Mouse (Mus musculus): Measurements from ENCODE around the gene Eif4b. TPM values are rescaled to one million over a fixed set of nuclear protein-coding genes. Genes with fewer than 3 reads are reported as not detected.
A peak's percentile ranks its signal among the peaks of the same experiment; 100 is the strongest.

Gene Eif4b
- polyA plus RNA-seq (2015; fragmentation: Nextera tagmentation; extraction: Ambion mirVana), result 118 and 121 TPM in 2 replicates

GRCm38 (mm10) chr15:102073559-102074069 lies at the start of gene Eif4b:
Gene Eif4b, plus strand, starts transcription at chr15:102073773.
- peak; percentile 94 for ATAC-seq (ENCODE audit: borderline replicate concordance, extremely low read depth, low FRiP score, low TSS enrichment)
- peaks cover 32% of the 10 kb centered on the region for H3K4me1 ChIP-seq
- no peaks in the 10 kb centered on the region for H3K27me3 ChIP-seq
- H3K4me3 ChIP-seq, result peak within 1 kb of the TSS; percentile 98
- H3K4me2 ChIP-seq, result peak within 1 kb of the TSS; percentile 80
- no peaks in the 10 kb centered on the region for H3K9me3 ChIP-seq
- peak within 1 kb of the TSS; percentile 99 for H3K9ac ChIP-seq
- under 1% methylated on average over 58 of the region's 58 CpGs for WGBS
- no peaks in the 10 kb centered on the region for H3K36me3 ChIP-seq
- peak within 1 kb of the TSS; percentile 96 for H3K27ac ChIP-seq

- peaks cover 50% of the 10 kb centered on the region for H3K4me1 ChIP-seq
- H3K4me3 ChIP-seq, result no peak overlapping the region
- H3K27ac ChIP-seq, result peak overlapping the region; percentile 92
- no peak overlapping the region for H3K9ac ChIP-seq
- peaks cover 20% of the 10 kb centered on the region for H3K27me3 ChIP-seq
- no peaks in the 10 kb centered on the region for H3K9me3 ChIP-seq
- H3K36me3 ChIP-seq, result no peaks in the 10 kb centered on the region
- no peak overlapping the region for H3K4me2 ChIP-seq
- ATAC-seq (ENCODE audit: borderline replicate concordance, extremely low read depth, low FRiP score, low TSS enrichment), result no peak
- 37% methylated on average over 8 of the region's 8 CpGs for WGBS
Observed at GRCm38 (mm10) chr15:102023888-102024287, 49.7 kb upstream of the Eif4b start.

- Histone ChIP-seq H3K27me3 (peaks cover 20% of the 10 kb centered on the region), H3K9ac (peak overlapping the region; percentile 20; the same call in 1 of the 2 replicates), H3K4me2 (peak overlapping the region; percentile 46), H3K27ac (peak overlapping the region; percentile 92), H3K4me1 (peaks cover 50% of the 10 kb centered on the region), H3K36me3 (no peaks in the 10 kb centered on the region), H3K9me3 (no peaks in the 10 kb centered on the region), H3K4me3 (peak overlapping the region; percentile 7)
- 7% methylated on average over 22 of the region's 22 CpGs for WGBS
- peak; percentile 35; the same call in 1 of the 2 replicates for ATAC-seq (ENCODE audit: borderline replicate concordance, extremely low read depth, low FRiP score, low TSS enrichment)
Observed at GRCm38 (mm10) chr15:102025136-102025872, 48.3 kb upstream of the Eif4b start.

- H3K36me3 ChIP-seq, result 0 out of 2 replicates have a peak, but pooled peaks cover 3% of the 10 kb centered on the region
- peak overlapping the region; percentile 8; the same call in 1 of the 2 replicates for H3K4me2 ChIP-seq
Observed at GRCm38 (mm10) chr15:102026430-102026829, 47.1 kb upstream of the Eif4b start.

GRCm38 (mm10) chr15:102028040-102028439 lies 45.5 kb upstream of the Eif4b start, which contains the start of gene Krt18:
Gene Krt18, plus strand, starts transcription at chr15:102028180.
- H3K9me3 ChIP-seq, result no peaks in the 10 kb centered on the region
- ATAC-seq (ENCODE audit: borderline replicate concordance, extremely low read depth, low FRiP score, low TSS enrichment), result no peak
- 2% methylated on average over 28 of the region's 28 CpGs for WGBS
- peak within 1 kb of the TSS; percentile 50 for H3K4me3 ChIP-seq
- H3K4me2 ChIP-seq, result peak within 1 kb of the TSS; percentile 52
- H3K27me3 ChIP-seq, result peaks cover 20% of the 10 kb centered on the region
- peaks cover 46% of the 10 kb centered on the region for H3K4me1 ChIP-seq
- H3K36me3 ChIP-seq, result 0 out of 2 replicates have a peak, but pooled peaks cover 3% of the 10 kb centered on the region
- H3K9ac ChIP-seq, result peak within 1 kb of the TSS; percentile 57
- H3K27ac ChIP-seq, result peak within 1 kb of the TSS; percentile 92

More at GRCm38 (mm10) chr15:102026430-102026829, 47.1 kb upstream of the Eif4b start:
- WGBS, result 13% methylated on average over 12 of the region's 12 CpGs
- Histone ChIP-seq H3K27ac (peak overlapping the region; percentile 92; the same call in 1 of the 2 replicates), H3K27me3 (peaks cover 20% of the 10 kb centered on the region), H3K9ac (no peak overlapping the region), H3K4me3 (no peak overlapping the region), H3K4me1 (peaks cover 50% of the 10 kb centered on the region), H3K9me3 (no peaks in the 10 kb centered on the region)
- ATAC-seq (ENCODE audit: borderline replicate concordance, extremely low read depth, low FRiP score, low TSS enrichment), result no peak

GRCm38 (mm10) chr15:102034121-102035053 lies 39.2 kb upstream of the Eif4b start:
- WGBS, result 53% methylated on average over 16 of the region's 16 CpGs
- H3K4me3 ChIP-seq, result no peak overlapping the region
- no peak overlapping the region for H3K9ac ChIP-seq
- H3K4me1 ChIP-seq, result no peaks in the 10 kb centered on the region; the same call in 1 of the 2 replicates
- no peak for ATAC-seq (ENCODE audit: borderline replicate concordance, extremely low read depth, low FRiP score, low TSS enrichment)
- H3K27ac ChIP-seq, result no peak overlapping the region
- H3K4me2 ChIP-seq, result no peak overlapping the region
- 0 out of 2 replicates have a peak, but pooled peaks cover 3% of the 10 kb centered on the region for H3K36me3 ChIP-seq
- no peaks in the 10 kb centered on the region for H3K27me3 ChIP-seq
- H3K9me3 ChIP-seq, result no peaks in the 10 kb centered on the region

GRCm38 (mm10) chr15:102040277-102040676 lies 33.3 kb upstream of the Eif4b start:
- H3K9ac ChIP-seq, result no peak overlapping the region

GRCm38 (mm10) chr15:102041951-102042350 lies 31.6 kb upstream of the Eif4b start:
- ATAC-seq (ENCODE audit: borderline replicate concordance, extremely low read depth, low FRiP score, low TSS enrichment), result no peak

More at GRCm38 (mm10) chr15:102040277-102040676, 33.3 kb upstream of the Eif4b start:
- 46% methylated on average over 4 of the region's 4 CpGs for WGBS
- Histone ChIP-seq H3K4me1 (peaks cover 12% of the 10 kb centered on the region), H3K27me3 (0 out of 2 replicates have a peak, but pooled peaks cover 3% of the 10 kb centered on the region), H3K4me2 (no peak overlapping the region), H3K27ac (no peak overlapping the region), H3K4me3 (no peak overlapping the region), H3K36me3 (no peaks in the 10 kb centered on the region), H3K9me3 (no peaks in the 10 kb centered on the region)
- no peak for ATAC-seq (ENCODE audit: borderline replicate concordance, extremely low read depth, low FRiP score, low TSS enrichment)

GRCm38 (mm10) chr15:102044745-102045144 lies 28.8 kb upstream of the Eif4b start:
- 0 out of 2 replicates have a peak, but pooled peaks cover 3% of the 10 kb centered on the region for H3K27me3 ChIP-seq
- H3K9me3 ChIP-seq, result no peaks in the 10 kb centered on the region
- no peak overlapping the region for H3K27ac ChIP-seq
- H3K9ac ChIP-seq, result no peak overlapping the region
- no peak overlapping the region for H3K4me3 ChIP-seq
- WGBS, result 65% methylated on average over 3 of the region's 3 CpGs
- no peaks in the 10 kb centered on the region for H3K36me3 ChIP-seq
- H3K4me1 ChIP-seq, result peaks cover 12% of the 10 kb centered on the region
- no peak overlapping the region for H3K4me2 ChIP-seq
- no peak for ATAC-seq (ENCODE audit: borderline replicate concordance, extremely low read depth, low FRiP score, low TSS enrichment)

More at GRCm38 (mm10) chr15:102041951-102042350, 31.6 kb upstream of the Eif4b start:
- Histone ChIP-seq H3K4me3 (no peak overlapping the region), H3K27me3 (0 out of 2 replicates have a peak, but pooled peaks cover 3% of the 10 kb centered on the region), H3K9ac (no peak overlapping the region), H3K27ac (0 out of 2 replicates have a peak overlapping the region, but pooled peaks have one; percentile 15), H3K4me2 (peak overlapping the region; percentile 31; the same call in 1 of the 2 replicates), H3K4me1 (peaks cover 12% of the 10 kb centered on the region), H3K9me3 (no peaks in the 10 kb centered on the region), H3K36me3 (no peaks in the 10 kb centered on the region)
- 31% methylated on average over 7 of the region's 7 CpGs for WGBS

- WGBS, result 74% methylated on average over 10 of the region's 10 CpGs
- Histone ChIP-seq H3K9ac (no peak overlapping the region), H3K9me3 (no peaks in the 10 kb centered on the region), H3K4me3 (no peak overlapping the region), H3K4me1 (peaks cover 7% of the 10 kb centered on the region; the same call in 1 of the 2 replicates), H3K27ac (no peak overlapping the region), H3K4me2 (no peak overlapping the region), H3K36me3 (no peaks in the 10 kb centered on the region), H3K27me3 (0 out of 2 replicates have a peak, but pooled peaks cover 3% of the 10 kb centered on the region)
- ATAC-seq (ENCODE audit: borderline replicate concordance, extremely low read depth, low FRiP score, low TSS enrichment), result no peak
Observed at GRCm38 (mm10) chr15:102045691-102046090, 27.9 kb upstream of the Eif4b start.

GRCm38 (mm10) chr15:102048006-102048405 lies 25.6 kb upstream of the Eif4b start:
- ATAC-seq (ENCODE audit: borderline replicate concordance, extremely low read depth, low FRiP score, low TSS enrichment), result no peak
- H3K27ac ChIP-seq, result no peak overlapping the region
- H3K9ac ChIP-seq, result no peak overlapping the region
- no peak overlapping the region for H3K4me2 ChIP-seq
- H3K9me3 ChIP-seq, result no peaks in the 10 kb centered on the region
- peaks cover 5% of the 10 kb centered on the region for H3K4me1 ChIP-seq
- no peaks in the 10 kb centered on the region for H3K27me3 ChIP-seq
- H3K36me3 ChIP-seq, result no peaks in the 10 kb centered on the region
- 80% methylated on average over 6 of the region's 6 CpGs for WGBS
- no peak overlapping the region for H3K4me3 ChIP-seq

Measured in lung, embryonic 15.5 days (tissue).